Mouse (Mus musculus) ZHBTc4 (cell line): ENCODE data around the gene Nmt1.
A peak's percentile ranks its signal among the peaks of the same experiment; 100 is the strongest.

Experiments
- DNase-seq: peaks from one replicate; pipeline ENCODE4 v3.0.0-alpha.2; 2011; ENCODE audit warnings: low read depth, low spot score

The Nmt1 gene

GRCm38 (mm10) chr11:103028176-103028891 lies at the start of gene Nmt1, which contains the start of gene Dcakd:
Gene Nmt1 (plus strand): TSS chr11:103028190.
Gene Dcakd (minus strand): TSS chr11:103028333.
- peak; percentile 98 for DNase-seq

GRCm38 (mm10) chr11:102981151-102981890 lies 46.7 kb upstream of the Nmt1 start:
- no peak for DNase-seq

- no peak for DNase-seq
Measured at GRCm38 (mm10) chr11:102984086-102984485, 43.9 kb upstream of the Nmt1 start.

- DNase-seq: no peak
Measured at GRCm38 (mm10) chr11:102984615-102985014, 43.4 kb upstream of the Nmt1 start.

- no peak for DNase-seq
Measured at GRCm38 (mm10) chr11:102985160-102985559, 42.8 kb upstream of the Nmt1 start.

- DNase-seq: no peak
Measured at GRCm38 (mm10) chr11:102989641-102990151, 38.3 kb upstream of the Nmt1 start.

GRCm38 (mm10) chr11:102990152-102990663 lies 37.8 kb upstream of the Nmt1 start:
- DNase-seq: peak; percentile 63

GRCm38 (mm10) chr11:102991681-102992080 lies 36.3 kb upstream of the Nmt1 start:
- DNase-seq: no peak

- DNase-seq: peak; percentile 86
Measured at GRCm38 (mm10) chr11:102992940-102993339, 35.0 kb upstream of the Nmt1 start.

GRCm38 (mm10) chr11:102993420-102994029 lies 34.5 kb upstream of the Nmt1 start:
- DNase-seq: no peak

GRCm38 (mm10) chr11:102994952-102995351 lies 33.0 kb upstream of the Nmt1 start:
- DNase-seq: no peak

GRCm38 (mm10) chr11:102996385-102996784 lies 31.6 kb upstream of the Nmt1 start:
- DNase-seq: no peak

GRCm38 (mm10) chr11:102996991-102997770 lies 30.8 kb upstream of the Nmt1 start:
- no peak for DNase-seq

GRCm38 (mm10) chr11:102998254-102998576 lies 29.8 kb upstream of the Nmt1 start:
- DNase-seq: no peak

GRCm38 (mm10) chr11:102998577-102999316 lies 29.2 kb upstream of the Nmt1 start:
- DNase-seq: no peak

GRCm38 (mm10) chr11:102999317-102999970 lies 28.5 kb upstream of the Nmt1 start:
- DNase-seq: no peak

GRCm38 (mm10) chr11:103000111-103000510 lies 27.9 kb upstream of the Nmt1 start:
- no peak for DNase-seq

- DNase-seq: no peak
Measured at GRCm38 (mm10) chr11:103001063-103001462, 26.9 kb upstream of the Nmt1 start.

- peak; percentile 32 for DNase-seq
Measured at GRCm38 (mm10) chr11:103003210-103003609, 24.8 kb upstream of the Nmt1 start.

- no peak for DNase-seq
Measured at GRCm38 (mm10) chr11:103004852-103005251, 23.1 kb upstream of the Nmt1 start.
